Mouse (Mus musculus): ENCODE data around the gene Zbtb7b. TPM values are rescaled to one million over a fixed set of nuclear protein-coding genes. Genes with fewer than 3 reads are reported as not detected.
A peak's percentile ranks its signal among the peaks of the same experiment; 100 is the strongest.

The Zbtb7b gene
- polyA plus RNA-seq, 1 experiment from 2014 or later, result 1.2 TPM

DNA sequence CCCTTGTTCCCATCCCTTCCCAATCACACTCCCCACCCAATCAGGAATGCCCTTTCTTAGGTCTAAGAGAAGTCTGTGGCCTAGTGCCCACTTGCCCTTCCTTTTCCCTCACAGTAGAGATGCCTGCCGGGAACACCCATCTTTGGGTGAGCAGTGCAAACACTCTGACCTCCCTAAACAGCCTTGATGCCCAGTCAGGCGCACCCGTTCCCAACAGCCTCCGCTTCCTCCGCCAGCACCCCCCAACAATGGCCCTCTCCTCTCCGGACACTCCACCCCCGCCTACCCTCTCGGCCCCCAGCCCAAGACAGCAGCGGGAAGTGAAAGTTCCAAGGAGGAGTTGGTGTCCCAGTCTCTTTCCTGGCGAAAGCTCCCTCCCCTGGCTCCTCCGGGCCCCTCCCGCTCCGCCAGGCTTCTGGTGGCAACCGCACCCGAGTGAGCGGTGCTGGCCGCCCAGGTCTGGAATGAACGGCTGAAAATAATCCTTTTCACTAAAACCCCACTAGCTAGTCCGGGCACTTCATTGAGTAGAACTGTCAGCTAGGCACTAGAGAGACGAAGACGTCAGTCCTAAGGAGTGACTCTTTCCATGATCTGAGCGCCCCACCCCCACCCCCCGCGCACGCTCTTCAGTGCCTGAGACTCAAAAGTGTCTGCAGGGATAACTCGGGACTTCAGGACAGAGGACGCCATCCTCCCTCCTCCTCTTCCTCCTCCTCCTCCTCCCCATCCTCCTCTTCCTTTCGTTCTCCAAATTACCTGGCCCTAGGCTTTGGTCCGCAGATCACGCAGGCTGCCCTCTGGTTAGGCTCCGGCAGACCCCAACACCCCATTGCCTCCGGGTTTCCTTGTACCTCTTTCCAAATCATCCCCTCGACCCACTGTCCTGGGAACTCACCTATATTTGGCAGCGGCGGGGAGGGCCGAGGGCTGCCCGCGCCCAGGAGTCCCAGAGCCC, 45.4 kb downstream of the Zbtb7b start:
- peaks cover 28% of the 10 kb centered on the region for H3K36me3 ChIP-seq (replicated peaks)
- peaks cover 77% of the 10 kb centered on the region for H3K27me3 ChIP-seq (replicated peaks; ENCODE audit: low read depth, poor library complexity, severe bottlenecking)
- peak overlapping the region; percentile 77 for H3K27ac ChIP-seq (replicated peaks)
- H3K4me1 ChIP-seq, result peaks cover 46% of the 10 kb centered on the region
- under 1% methylated on average over 38 of the region's 38 CpGs for WGBS
- H3K9me3 ChIP-seq, result no peaks in the 10 kb centered on the region
- DNase-seq (ENCODE audit: low spot score), result peak; percentile 46
- H3K4me3 ChIP-seq, result peak overlapping the region; percentile 77

DNA sequence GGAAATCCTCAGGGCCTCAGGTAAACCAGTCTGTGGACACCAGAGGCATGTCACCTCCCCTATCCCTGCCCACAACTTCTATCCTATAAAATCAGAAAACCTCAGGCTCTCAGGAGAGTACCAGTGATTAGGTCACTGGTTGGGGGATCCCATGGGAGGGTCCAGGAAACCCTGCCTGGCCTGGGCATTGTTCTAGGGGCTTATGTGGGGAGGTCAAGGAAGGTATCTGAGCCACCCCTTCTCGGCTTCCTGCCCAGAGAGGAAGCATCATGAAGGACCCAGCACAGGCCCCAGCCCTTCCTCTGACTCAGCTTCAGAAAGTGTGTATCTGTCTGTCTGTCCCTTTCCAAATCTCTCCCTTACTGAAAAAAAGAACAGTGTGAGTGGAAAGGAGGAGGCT, 46.7 kb downstream of the Zbtb7b start:
- H3K4me3 ChIP-seq, result no peak overlapping the region
- no peak overlapping the region; the same call in 1 of the 2 replicates for H3K27ac ChIP-seq (replicated peaks)
- WGBS, result 47% methylated on average over 1 of the region's 1 CpGs
- peaks cover 41% of the 10 kb centered on the region for H3K36me3 ChIP-seq (replicated peaks)
- H3K27me3 ChIP-seq (replicated peaks; ENCODE audit: low read depth, poor library complexity, severe bottlenecking), result peaks cover 64% of the 10 kb centered on the region
- H3K4me1 ChIP-seq, result peaks cover 46% of the 10 kb centered on the region
- no peaks in the 10 kb centered on the region for H3K9me3 ChIP-seq
- DNase-seq (ENCODE audit: low spot score), result no peak

DNA sequence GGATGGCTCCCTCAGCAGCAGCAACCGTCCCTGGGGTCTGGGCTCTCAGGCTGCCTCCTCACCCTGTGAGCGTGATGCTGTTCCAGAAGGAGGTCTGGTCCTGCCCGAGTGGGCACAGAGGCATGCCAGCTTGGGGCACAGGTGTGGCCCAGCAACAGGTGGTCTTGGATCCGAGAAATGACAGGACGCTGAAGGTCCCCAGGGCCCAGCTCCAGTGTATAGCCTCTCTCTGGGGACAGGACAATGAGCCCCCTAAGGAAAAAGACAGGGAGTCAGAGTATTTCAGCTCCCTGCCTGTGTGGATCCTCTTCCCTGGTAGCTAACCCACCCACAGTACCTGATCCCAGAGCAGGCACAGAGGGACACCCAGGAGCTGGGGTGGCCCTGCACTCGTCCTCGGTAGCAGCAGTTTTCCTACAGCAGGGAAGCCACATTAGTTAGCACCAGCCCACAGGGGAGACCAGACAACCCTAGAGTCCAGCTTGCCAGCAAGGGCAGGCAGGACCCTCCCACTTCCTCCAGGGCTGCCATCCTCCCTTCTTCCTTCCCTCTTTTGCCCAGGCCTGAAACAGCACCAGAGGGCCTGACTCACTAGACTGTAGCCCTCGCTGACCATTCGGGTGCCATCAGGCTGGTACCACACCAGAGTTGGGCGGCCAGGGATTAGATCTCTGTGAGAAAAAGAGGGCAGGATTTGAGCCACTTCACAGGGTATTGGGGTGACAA, 47.6 kb downstream of the Zbtb7b start:
- Histone ChIP-seq H3K36me3 (replicated peaks) (peaks cover 50% of the 10 kb centered on the region), H3K27ac (replicated peaks) (no peak overlapping the region), H3K27me3 (replicated peaks; ENCODE audit: low read depth, poor library complexity, severe bottlenecking) (peaks cover 56% of the 10 kb centered on the region), H3K4me3 (no peak overlapping the region), H3K4me1 (peaks cover 38% of the 10 kb centered on the region), H3K9me3 (no peaks in the 10 kb centered on the region)
- WGBS, result 78% methylated on average over 10 of the region's 10 CpGs
- DNase-seq (ENCODE audit: low spot score), result no peak

- Histone ChIP-seq H3K9me3 (no peaks in the 10 kb centered on the region), H3K27ac (replicated peaks) (no peak overlapping the region), H3K36me3 (replicated peaks) (peaks cover 56% of the 10 kb centered on the region), H3K4me3 (no peak overlapping the region), H3K27me3 (replicated peaks; ENCODE audit: low read depth, poor library complexity, severe bottlenecking) (peaks cover 21% of the 10 kb centered on the region), H3K4me1 (peaks cover 36% of the 10 kb centered on the region)
- no peak for DNase-seq (ENCODE audit: low spot score)
- WGBS, result 85% methylated on average over 7 of the region's 7 CpGs
Observed at GRCm38 (mm10) chr3:89343279-89343678, 51.3 kb downstream of the Zbtb7b start.

DNA sequence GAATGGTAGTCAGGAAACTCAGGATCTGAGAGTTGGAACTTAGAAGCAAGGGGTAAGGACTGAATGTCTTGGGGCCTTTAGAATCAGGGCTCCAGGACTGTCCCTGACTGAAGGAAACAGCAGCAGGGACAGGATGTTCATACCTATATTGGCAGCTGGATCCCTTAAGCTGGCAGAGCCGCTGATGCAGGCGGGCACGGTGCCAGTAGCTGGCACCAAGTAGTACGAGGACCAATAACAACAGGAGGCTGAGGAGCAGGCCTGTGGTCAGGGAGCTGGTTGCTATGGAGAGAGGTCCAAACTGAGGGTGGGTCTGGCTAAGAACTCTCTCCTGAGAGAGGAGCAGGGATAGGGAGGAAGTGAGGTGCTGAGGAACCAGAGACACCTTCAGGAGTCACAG, 52.8 kb downstream of the Zbtb7b start:
- Histone ChIP-seq H3K27me3 (replicated peaks; ENCODE audit: low read depth, poor library complexity, severe bottlenecking) (peaks cover 6% of the 10 kb centered on the region), H3K27ac (replicated peaks) (no peak overlapping the region), H3K36me3 (replicated peaks) (peaks cover 50% of the 10 kb centered on the region), H3K9me3 (no peaks in the 10 kb centered on the region), H3K4me1 (peaks cover 37% of the 10 kb centered on the region), H3K4me3 (no peak overlapping the region)
- no peak for DNase-seq (ENCODE audit: low spot score)
- 92% methylated on average over 4 of the region's 4 CpGs for WGBS

DNA sequence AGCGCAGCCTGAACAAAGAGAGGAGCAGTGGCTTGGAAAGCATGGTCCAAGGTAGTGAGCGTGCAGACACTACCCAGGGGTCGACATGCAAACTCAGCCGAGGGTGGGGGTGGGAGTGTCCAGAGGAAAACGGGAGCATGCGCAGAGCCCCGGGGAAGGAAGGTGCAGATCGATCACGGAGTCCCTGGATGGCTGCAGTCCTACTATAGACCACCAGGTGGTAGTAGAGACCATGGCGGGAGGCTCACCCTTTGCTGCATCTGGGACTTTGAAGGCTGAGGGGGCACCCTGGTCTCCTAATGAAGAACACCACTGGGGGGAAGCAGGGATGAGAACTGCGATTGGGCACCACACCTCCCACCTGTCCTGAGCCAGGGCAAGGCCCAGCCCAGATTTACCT, 54.1 kb downstream of the Zbtb7b start:
- Histone ChIP-seq H3K4me1 (peaks cover 50% of the 10 kb centered on the region), H3K4me3 (peak overlapping the region; percentile 95)
- WGBS, result under 1% methylated on average over 11 of the region's 11 CpGs

DNA sequence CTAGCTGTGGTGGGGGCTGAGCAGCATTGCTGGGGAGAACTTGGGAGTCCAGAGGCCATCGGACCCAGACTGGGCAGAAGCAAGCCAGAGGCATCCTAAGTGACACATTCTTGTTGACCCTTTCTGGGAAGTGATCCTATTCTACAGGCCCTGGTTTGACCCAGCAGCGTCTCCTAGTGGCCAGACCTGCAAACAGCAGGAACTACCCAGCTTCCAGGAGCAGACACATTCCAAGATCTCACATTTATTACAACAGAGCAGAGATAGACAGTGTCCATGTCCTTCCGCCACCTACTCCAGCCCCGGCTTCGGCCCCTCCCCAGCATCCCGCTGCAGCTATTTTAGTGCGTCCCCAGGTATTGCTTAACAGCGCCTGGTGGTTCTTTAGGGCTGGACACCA, 55.2 kb downstream of the Zbtb7b start:
- 24% methylated on average over 8 of the region's 8 CpGs for WGBS
- H3K36me3 ChIP-seq (replicated peaks), result peaks cover 46% of the 10 kb centered on the region
- H3K9me3 ChIP-seq, result no peaks in the 10 kb centered on the region
- DNase-seq (ENCODE audit: low spot score), result peak; percentile 87
- H3K27me3 ChIP-seq (replicated peaks; ENCODE audit: low read depth, poor library complexity, severe bottlenecking), result no peaks in the 10 kb centered on the region
- H3K4me1 ChIP-seq, result peaks cover 59% of the 10 kb centered on the region
- peak overlapping the region; percentile 98; the same call in 1 of the 2 replicates for H3K27ac ChIP-seq (replicated peaks)
- peak overlapping the region; percentile 95 for H3K4me3 ChIP-seq

More for the DNA sequence above, 54.1 kb downstream of the Zbtb7b start:
- H3K27ac ChIP-seq (replicated peaks), result peak overlapping the region; percentile 98
- H3K9me3 ChIP-seq, result no peaks in the 10 kb centered on the region
- DNase-seq (ENCODE audit: low spot score), result peak; percentile 91
- H3K36me3 ChIP-seq (replicated peaks), result peaks cover 45% of the 10 kb centered on the region
- H3K27me3 ChIP-seq (replicated peaks; ENCODE audit: low read depth, poor library complexity, severe bottlenecking), result 0 out of 2 replicates have a peak, but pooled peaks cover 3% of the 10 kb centered on the region

- Histone ChIP-seq H3K27ac (replicated peaks) (peak within 1 kb of the TSS; percentile 98), H3K4me3 (peak within 1 kb of the TSS; percentile 95), H3K9me3 (no peaks in the 10 kb centered on the region), H3K4me1 (peaks cover 73% of the 10 kb centered on the region), H3K27me3 (replicated peaks; ENCODE audit: low read depth, poor library complexity, severe bottlenecking) (0 out of 2 replicates have a peak, but pooled peaks cover 5% of the 10 kb centered on the region), H3K36me3 (replicated peaks) (peaks cover 46% of the 10 kb centered on the region)
- DNase-seq (ENCODE audit: low spot score), result peak; percentile 90
- under 1% methylated on average over 44 of the region's 44 CpGs for WGBS
Observed at GRCm38 (mm10) chr3:89337721-89338578, 56.6 kb downstream of the Zbtb7b start, which contains the start of gene Efna4. Efna4 (minus strand) TSS chr3:89338028.

DNA sequence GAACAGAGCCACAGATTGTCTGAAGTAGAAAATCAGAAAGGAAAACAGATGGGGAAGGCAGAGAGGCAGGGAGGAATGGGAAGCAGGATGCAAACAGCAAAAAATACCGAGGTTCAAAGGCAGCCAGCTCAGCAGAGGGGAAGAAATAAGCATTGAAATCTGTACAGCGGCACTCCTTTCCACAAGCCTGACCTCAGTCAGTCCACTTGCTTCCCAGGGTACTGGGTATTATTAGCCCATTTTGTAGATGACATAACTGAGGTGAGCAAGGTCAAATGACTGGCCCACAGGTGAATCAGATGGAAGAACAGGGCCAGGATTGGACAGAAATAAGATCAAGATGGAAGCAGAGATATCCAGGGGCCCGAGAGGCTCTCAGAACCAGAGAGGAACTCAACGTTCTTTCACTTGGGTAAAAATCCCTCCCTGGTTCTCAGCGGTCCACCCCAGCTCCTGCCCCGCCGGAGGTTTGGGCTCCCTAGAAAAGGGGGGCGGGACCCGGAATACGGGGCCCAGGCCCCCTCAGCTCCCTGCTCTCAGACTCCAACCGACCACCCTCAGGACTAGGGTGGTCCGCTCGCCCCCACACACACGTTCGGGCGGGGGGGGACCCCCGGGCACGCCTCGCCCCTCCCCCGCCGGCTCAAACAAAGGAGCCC, 57.4 kb downstream of the Zbtb7b start:
- peaks cover 46% of the 10 kb centered on the region for H3K36me3 ChIP-seq (replicated peaks)
- H3K4me1 ChIP-seq, result peaks cover 80% of the 10 kb centered on the region
- 0 out of 2 replicates have a peak, but pooled peaks cover 6% of the 10 kb centered on the region for H3K27me3 ChIP-seq (replicated peaks; ENCODE audit: low read depth, poor library complexity, severe bottlenecking)
- H3K27ac ChIP-seq (replicated peaks), result peak overlapping the region; percentile 98
- H3K9me3 ChIP-seq, result no peaks in the 10 kb centered on the region
- H3K4me3 ChIP-seq, result peak overlapping the region; percentile 95
- no peak for DNase-seq (ENCODE audit: low spot score)
- WGBS, result 1% methylated on average over 21 of the region's 21 CpGs

GRCm38 (mm10) chr3:89336529-89336928, 58.0 kb downstream of the Zbtb7b start:
- H3K27me3 ChIP-seq (replicated peaks; ENCODE audit: low read depth, poor library complexity, severe bottlenecking), result 0 out of 2 replicates have a peak, but pooled peaks cover 6% of the 10 kb centered on the region
- peaks cover 87% of the 10 kb centered on the region for H3K4me1 ChIP-seq
- 14% methylated on average over 6 of the region's 6 CpGs for WGBS
- peak overlapping the region; percentile 95 for H3K4me3 ChIP-seq
- H3K27ac ChIP-seq (replicated peaks), result peak overlapping the region; percentile 98
- peaks cover 40% of the 10 kb centered on the region for H3K36me3 ChIP-seq (replicated peaks)
- no peaks in the 10 kb centered on the region for H3K9me3 ChIP-seq
- no peak for DNase-seq (ENCODE audit: low spot score)

- Histone ChIP-seq H3K27me3 (replicated peaks; ENCODE audit: low read depth, poor library complexity, severe bottlenecking) (peaks cover 19% of the 10 kb centered on the region), H3K4me3 (0 out of 2 replicates have a peak overlapping the region, but pooled peaks have one; percentile 8), H3K27ac (replicated peaks) (no peak overlapping the region), H3K36me3 (replicated peaks) (peaks cover 38% of the 10 kb centered on the region), H3K9me3 (no peaks in the 10 kb centered on the region), H3K4me1 (peaks cover 79% of the 10 kb centered on the region)
- no peak for DNase-seq (ENCODE audit: low spot score)
- 80% methylated on average over 11 of the region's 11 CpGs for WGBS
Observed at GRCm38 (mm10) chr3:89333053-89333452, 61.5 kb downstream of the Zbtb7b start.
